Mouse (Mus musculus) forebrain, embryonic 15.5 days (tissue): Measurements from ENCODE around the gene Castor1. TPM values are rescaled to one million over a fixed set of nuclear protein-coding genes. Genes with fewer than 3 reads are reported as not detected.

Experiments
- ATAC-seq: fragments of 200-750 bp; cut with Nextera tagmentation; replicated peaks from 2 replicates; pipeline ENCODE4 v1.8.0; 2017; ENCODE audit warnings: mild to moderate bottlenecking, moderate TSS enrichment, moderate library complexity
- H3K27ac ChIP-seq: fragments of 300-500 bp; sonication (generic); replicated peaks from 2 replicates; pipeline ENCODE4 v1.5.1; 2015; ENCODE audit warnings: mild to moderate bottlenecking, inconsistent platforms
- H3K27me3 ChIP-seq: fragments of 300-500 bp; sonication (generic); 2 replicates; pipeline ENCODE4 v1.6.1; 2015; ENCODE audit warnings: inconsistent platforms
- H3K36me3 ChIP-seq: fragments of 300-500 bp; sonication (generic); 2 replicates; pipeline ENCODE4 v1.6.1; 2015; ENCODE audit warnings: mild to moderate bottlenecking, inconsistent platforms
- H3K4me1 ChIP-seq: fragments of 300-500 bp; sonication (generic); 2 replicates; pipeline ENCODE4 v1.6.1; 2015; ENCODE audit warnings: inconsistent platforms
- H3K4me2 ChIP-seq: fragments of 300-500 bp; sonication (generic); replicated peaks from 2 replicates; pipeline ENCODE4 v1.6.1; 2015; ENCODE audit warnings: mild to moderate bottlenecking, inconsistent platforms
- H3K4me3 ChIP-seq: fragments of 300-500 bp; sonication (generic); 2 replicates; pipeline ENCODE4 v1.5.1; 2015; ENCODE audit warnings: mild to moderate bottlenecking, inconsistent platforms
- H3K9ac ChIP-seq: fragments of 300-500 bp; sonication (generic); replicated peaks from 2 replicates; pipeline ENCODE4 v1.6.1; 2015; ENCODE audit warnings: mild to moderate bottlenecking, inconsistent platforms
- H3K9me3 ChIP-seq: fragments of 300-500 bp; sonication (generic); 2 replicates; pipeline ENCODE4 v1.6.1; 2016; ENCODE audit warnings: inconsistent platforms
- WGBS: fragments of 180-500 bp; shearing (Covaris S2); methylation state at CpG from one replicate; pipeline ENCODE4 v1.1.7; 2015; ENCODE audit warnings: mixed read lengths; 5-methylcytosine and 5-hydroxymethylcytosine counted together
- polyA plus RNA-seq: library from polyadenylated mRNA; unstranded; fragments of >200 nt; fragmentation: Nextera tagmentation; extraction: Ambion mirVana; gene quantifications from 2 replicates; pipeline ENCODE4 v1.2.1, GENCODE M21; 2015

Gene Castor1
- polyA plus RNA-seq, 1 experiment from 2014 or later = 1.5 TPM

GRCm38 (mm10) chr11:4240151-4240550, 22.1 kb downstream of the Castor1 start:
- Histone ChIP-seq H3K4me3 (no peak overlapping the region), H3K27me3 (no peaks in the 10 kb centered on the region), H3K9me3 (no peaks in the 10 kb centered on the region), H3K9ac (no peak overlapping the region), H3K36me3 (no peaks in the 10 kb centered on the region), H3K4me2 (no peak overlapping the region), H3K27ac (no peak overlapping the region), H3K4me1 (no peaks in the 10 kb centered on the region)
- no peak for ATAC-seq
- WGBS = 81% methylated on average over 7 of the region's 7 CpGs

- no peaks in the 10 kb centered on the region for H3K9me3 ChIP-seq
- H3K36me3 ChIP-seq = no peaks in the 10 kb centered on the region
- H3K4me1 ChIP-seq = no peaks in the 10 kb centered on the region
- H3K27ac ChIP-seq = no peak overlapping the region
- H3K4me2 ChIP-seq = no peak overlapping the region
- H3K4me3 ChIP-seq = no peak overlapping the region
- 76% methylated on average over 4 of the region's 4 CpGs for WGBS
- H3K27me3 ChIP-seq = no peaks in the 10 kb centered on the region
- ATAC-seq = no peak
- no peak overlapping the region for H3K9ac ChIP-seq
Measured at GRCm38 (mm10) chr11:4241180-4241579, 23.2 kb downstream of the Castor1 start.

- Histone ChIP-seq H3K27me3 (no peaks in the 10 kb centered on the region), H3K4me3 (no peak overlapping the region), H3K9me3 (no peaks in the 10 kb centered on the region), H3K4me2 (no peak overlapping the region), H3K27ac (no peak overlapping the region), H3K4me1 (no peaks in the 10 kb centered on the region), H3K9ac (no peak overlapping the region), H3K36me3 (no peaks in the 10 kb centered on the region)
- WGBS = 75% methylated on average over 6 of the region's 6 CpGs
- ATAC-seq = no peak
Measured at GRCm38 (mm10) chr11:4246126-4246525, 28.1 kb downstream of the Castor1 start.

GRCm38 (mm10) chr11:4246623-4247022, 28.6 kb downstream of the Castor1 start:
- H3K27ac ChIP-seq = no peak overlapping the region
- H3K4me2 ChIP-seq = no peak overlapping the region
- no peaks in the 10 kb centered on the region for H3K4me1 ChIP-seq
- ATAC-seq = no peak
- no peak overlapping the region for H3K9ac ChIP-seq
- 81% methylated on average over 4 of the region's 4 CpGs for whole genome bisulfite sequencing
- no peaks in the 10 kb centered on the region for H3K36me3 ChIP-seq
- H3K27me3 ChIP-seq = no peaks in the 10 kb centered on the region
- H3K9me3 ChIP-seq = no peaks in the 10 kb centered on the region
- no peak overlapping the region for H3K4me3 ChIP-seq

- Histone ChIP-seq H3K36me3 (no peaks in the 10 kb centered on the region), H3K27me3 (no peaks in the 10 kb centered on the region), H3K9me3 (no peaks in the 10 kb centered on the region), H3K9ac (no peak overlapping the region), H3K27ac (no peak overlapping the region), H3K4me3 (no peak overlapping the region), H3K4me1 (no peaks in the 10 kb centered on the region), H3K4me2 (no peak overlapping the region)
- ATAC-seq = no peak
- 81% methylated on average over 14 of the region's 14 CpGs for WGBS
Measured at GRCm38 (mm10) chr11:4247201-4247959, 29.4 kb downstream of the Castor1 start.

- Histone ChIP-seq H3K9me3 (no peaks in the 10 kb centered on the region), H3K9ac (no peak overlapping the region), H3K4me1 (no peaks in the 10 kb centered on the region), H3K36me3 (no peaks in the 10 kb centered on the region), H3K27me3 (no peaks in the 10 kb centered on the region), H3K4me3 (no peak overlapping the region), H3K27ac (no peak overlapping the region), H3K4me2 (no peak overlapping the region)
- 94% methylated on average over 3 of the region's 3 CpGs for whole genome bisulfite sequencing
- ATAC-seq = no peak
Measured at GRCm38 (mm10) chr11:4249151-4249550, 31.1 kb downstream of the Castor1 start.

- Histone ChIP-seq H3K4me2 (no peak overlapping the region), H3K4me3 (no peak overlapping the region), H3K27me3 (no peaks in the 10 kb centered on the region), H3K9ac (no peak overlapping the region), H3K4me1 (no peaks in the 10 kb centered on the region), H3K27ac (no peak overlapping the region), H3K9me3 (no peaks in the 10 kb centered on the region), H3K36me3 (no peaks in the 10 kb centered on the region)
- 81% methylated on average over 7 of the region's 7 CpGs for WGBS
- ATAC-seq = no peak
Measured at GRCm38 (mm10) chr11:4250290-4250689, 32.3 kb downstream of the Castor1 start.

- WGBS = 82% methylated on average over 3 of the region's 3 CpGs
- ATAC-seq = no peak
- H3K4me3 ChIP-seq = no peak overlapping the region
- H3K36me3 ChIP-seq = no peaks in the 10 kb centered on the region
- no peaks in the 10 kb centered on the region for H3K4me1 ChIP-seq
- no peaks in the 10 kb centered on the region for H3K27me3 ChIP-seq
- H3K9me3 ChIP-seq = no peaks in the 10 kb centered on the region
- no peak overlapping the region for H3K9ac ChIP-seq
- no peak overlapping the region for H3K27ac ChIP-seq
- no peak overlapping the region for H3K4me2 ChIP-seq
Measured at GRCm38 (mm10) chr11:4251376-4251775, 33.4 kb downstream of the Castor1 start.

GRCm38 (mm10) chr11:4252886-4253285, 34.9 kb downstream of the Castor1 start:
- Histone ChIP-seq H3K27me3 (no peaks in the 10 kb centered on the region), H3K4me3 (no peak overlapping the region), H3K9ac (no peak overlapping the region), H3K4me2 (no peak overlapping the region), H3K27ac (no peak overlapping the region), H3K9me3 (no peaks in the 10 kb centered on the region), H3K4me1 (no peaks in the 10 kb centered on the region), H3K36me3 (no peaks in the 10 kb centered on the region)
- ATAC-seq = no peak
- 88% methylated on average over 2 of the region's 2 CpGs for WGBS

GRCm38 (mm10) chr11:4256846-4257607, 39.0 kb downstream of the Castor1 start, which contains the start of gene Lif:
Lif (plus strand) TSS chr11:4257557.
- WGBS = 63% methylated on average over 11 of the region's 11 CpGs

GRCm38 (mm10) chr11:4257756-4258155, 39.7 kb downstream of the Castor1 start:
- Histone ChIP-seq H3K4me1 (peaks cover 23% of the 10 kb centered on the region), H3K36me3 (no peaks in the 10 kb centered on the region), H3K27ac (no peak overlapping the region), H3K4me2 (no peak overlapping the region), H3K4me3 (no peak overlapping the region), H3K9me3 (no peaks in the 10 kb centered on the region), H3K27me3 (no peaks in the 10 kb centered on the region), H3K9ac (no peak overlapping the region)
- ATAC-seq = no peak
- 59% methylated on average over 5 of the region's 5 CpGs for WGBS

More at GRCm38 (mm10) chr11:4256846-4257607, 39.0 kb downstream of the Castor1 start, which contains the start of gene Lif:
- H3K4me3 ChIP-seq = no peak within 1 kb of the TSS
- H3K9me3 ChIP-seq = no peaks in the 10 kb centered on the region
- no peak within 1 kb of the TSS for H3K9ac ChIP-seq
- no peak within 1 kb of the TSS for H3K4me2 ChIP-seq
- ATAC-seq = no peak
- H3K27me3 ChIP-seq = no peaks in the 10 kb centered on the region
- no peaks in the 10 kb centered on the region for H3K36me3 ChIP-seq
- peaks cover 19% of the 10 kb centered on the region for H3K4me1 ChIP-seq
- no peak within 1 kb of the TSS for H3K27ac ChIP-seq

- no peaks in the 10 kb centered on the region for H3K9me3 ChIP-seq
- H3K27ac ChIP-seq = no peak overlapping the region
- WGBS = 1% methylated on average over 7 of the region's 7 CpGs
- no peaks in the 10 kb centered on the region for H3K27me3 ChIP-seq
- H3K4me3 ChIP-seq = no peak overlapping the region
- H3K4me2 ChIP-seq = peak overlapping the region; percentile 26
- peaks cover 23% of the 10 kb centered on the region for H3K4me1 ChIP-seq
- no peak overlapping the region for H3K9ac ChIP-seq
- H3K36me3 ChIP-seq = no peaks in the 10 kb centered on the region
- peak; percentile 27; the same call in 1 of the 2 replicates for ATAC-seq
Measured at GRCm38 (mm10) chr11:4258657-4259082, 40.6 kb downstream of the Castor1 start.
